Mouse (Mus musculus): ENCODE measurements around the gene Adamts9. TPM values are rescaled to one million over a fixed set of nuclear protein-coding genes. Genes with fewer than 3 reads are reported as not detected.

The Adamts9 gene
- polyA plus RNA-seq, 1 experiment, result 2.0 TPM

DNA sequence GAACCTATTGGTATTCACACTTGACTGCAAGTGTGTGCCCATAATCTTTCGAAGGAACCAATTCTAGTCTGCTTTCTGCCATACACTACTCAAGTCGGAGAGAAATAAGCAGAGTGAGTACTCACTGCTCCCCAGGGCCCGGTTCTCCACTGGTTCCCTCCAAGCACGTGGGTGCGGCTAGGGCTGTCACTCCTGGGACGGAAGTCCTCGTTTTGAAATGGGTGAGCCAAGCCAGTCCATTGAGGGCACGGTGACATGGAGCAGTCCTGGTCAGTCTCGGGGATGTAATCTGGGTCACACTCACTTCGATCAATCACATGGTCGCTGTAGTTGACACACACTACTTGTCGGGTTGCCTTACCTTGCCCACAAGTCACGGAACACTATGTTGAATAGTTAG lies 85.5 kb downstream of the Adamts9 start:
- 87% methylated on average over 13 of the region's 13 CpGs for WGBS
- TF ChIP-seq POLR2A (IDR thresholded peaks at IDR 0.05; ENCODE audit: borderline replicate concordance, insufficient read depth, low read length), result no peak
- TF ChIP-seq CTCF (IDR thresholded peaks at IDR 0.05; ENCODE audit: borderline replicate concordance, insufficient read depth, low read depth, low read length), result no peak

GRCm38 (mm10) chr6:92854873-92855272 lies 88.4 kb downstream of the Adamts9 start:
- TF ChIP-seq CTCF (IDR thresholded peaks at IDR 0.05; ENCODE audit: borderline replicate concordance, insufficient read depth, low read depth, low read length) (no peak), POLR2A (IDR thresholded peaks at IDR 0.05; ENCODE audit: borderline replicate concordance, insufficient read depth, low read length) (no peak)
- H3K27me3 ChIP-seq (ENCODE audit: control insufficient read depth, insufficient read depth, low read length), result no peaks in the 10 kb centered on the region
- H3K4me1 ChIP-seq (ENCODE audit: control insufficient read depth, insufficient read depth, low read length), result no peaks in the 10 kb centered on the region
- no peak overlapping the region for H3K4me3 ChIP-seq (replicated peaks; ENCODE audit: insufficient read depth, low read depth, low read length)
- WGBS, result 87% methylated on average over 4 of the region's 4 CpGs
- no peak for DNase-seq
- H3K27ac ChIP-seq (ENCODE audit: insufficient read depth, low read length), result no peak overlapping the region

More for the DNA sequence above, 85.5 kb downstream of the Adamts9 start:
- Histone ChIP-seq H3K27me3 (ENCODE audit: control insufficient read depth, insufficient read depth, low read length) (no peaks in the 10 kb centered on the region), H3K27ac (ENCODE audit: insufficient read depth, low read length) (no peak overlapping the region), H3K4me1 (ENCODE audit: control insufficient read depth, insufficient read depth, low read length) (no peaks in the 10 kb centered on the region), H3K4me3 (replicated peaks; ENCODE audit: insufficient read depth, low read depth, low read length) (no peak overlapping the region)
- DNase-seq, result no peak

- 0 out of 2 replicates have a peak, but pooled peaks cover 2% of the 10 kb centered on the region for H3K4me1 ChIP-seq (ENCODE audit: control insufficient read depth, insufficient read depth, low read length)
- no peaks in the 10 kb centered on the region for H3K27me3 ChIP-seq (ENCODE audit: control insufficient read depth, insufficient read depth, low read length)
- H3K4me3 ChIP-seq (replicated peaks; ENCODE audit: insufficient read depth, low read depth, low read length), result no peak overlapping the region
- H3K27ac ChIP-seq (ENCODE audit: insufficient read depth, low read length), result no peak overlapping the region
- peak in 1 of 2 experiments; percentile 36 for DNase-seq
- WGBS, result 5% methylated on average over 5 of the region's 5 CpGs
- TF ChIP-seq CTCF (IDR thresholded peaks at IDR 0.05; ENCODE audit: borderline replicate concordance, insufficient read depth, low read depth, low read length), result no peak
- no peak for TF ChIP-seq POLR2A (IDR thresholded peaks at IDR 0.05; ENCODE audit: borderline replicate concordance, insufficient read depth, low read length)
Observed at GRCm38 (mm10) chr6:92850250-92850649, 93.0 kb downstream of the Adamts9 start.

- no peaks in the 10 kb centered on the region for H3K27me3 ChIP-seq (ENCODE audit: control insufficient read depth, insufficient read depth, low read length)
- no peak overlapping the region for H3K4me3 ChIP-seq (replicated peaks; ENCODE audit: insufficient read depth, low read depth, low read length)
- no peak overlapping the region for H3K27ac ChIP-seq (ENCODE audit: insufficient read depth, low read length)
- 0 out of 2 replicates have a peak, but pooled peaks cover 2% of the 10 kb centered on the region for H3K4me1 ChIP-seq (ENCODE audit: control insufficient read depth, insufficient read depth, low read length)
- no peak for DNase-seq
- TF ChIP-seq CTCF (IDR thresholded peaks at IDR 0.05; ENCODE audit: borderline replicate concordance, insufficient read depth, low read depth, low read length), result no peak
- no peak for TF ChIP-seq POLR2A (IDR thresholded peaks at IDR 0.05; ENCODE audit: borderline replicate concordance, insufficient read depth, low read length)
- 30% methylated on average over 9 of the region's 9 CpGs for WGBS
Observed at GRCm38 (mm10) chr6:92849208-92849607, 94.1 kb downstream of the Adamts9 start.

DNA sequence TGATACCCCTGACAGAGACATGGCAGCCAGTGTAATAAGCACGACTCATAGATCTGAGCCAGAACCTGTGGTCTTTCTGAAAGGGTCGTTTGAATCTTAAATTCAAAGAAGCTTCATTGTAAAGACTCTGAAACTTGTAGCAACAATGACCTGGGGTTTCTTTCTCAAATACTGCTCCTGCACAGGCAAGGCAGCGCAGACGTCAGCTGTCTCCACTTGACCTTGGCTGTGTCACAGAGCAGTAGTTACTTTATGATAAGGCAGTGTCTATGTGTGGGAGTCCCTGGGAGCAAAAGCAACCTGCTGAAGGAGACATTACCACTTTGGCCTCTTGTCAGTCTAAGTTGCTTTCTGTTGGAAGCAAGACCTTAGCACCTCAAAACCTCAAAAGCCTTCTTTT lies 96.7 kb downstream of the Adamts9 start:
- no peak overlapping the region for H3K27ac ChIP-seq (ENCODE audit: insufficient read depth, low read length)
- DNase-seq, result no peak
- no peaks in the 10 kb centered on the region for H3K27me3 ChIP-seq (ENCODE audit: control insufficient read depth, insufficient read depth, low read length)
- H3K4me3 ChIP-seq (replicated peaks; ENCODE audit: insufficient read depth, low read depth, low read length), result no peak overlapping the region
- 64% methylated on average over 4 of the region's 4 CpGs for WGBS
- H3K4me1 ChIP-seq (ENCODE audit: control insufficient read depth, insufficient read depth, low read length), result 0 out of 2 replicates have a peak, but pooled peaks cover 2% of the 10 kb centered on the region
- TF ChIP-seq CTCF (IDR thresholded peaks at IDR 0.05; ENCODE audit: borderline replicate concordance, insufficient read depth, low read depth, low read length) (no peak), POLR2A (IDR thresholded peaks at IDR 0.05; ENCODE audit: borderline replicate concordance, insufficient read depth, low read length) (no peak)

DNA sequence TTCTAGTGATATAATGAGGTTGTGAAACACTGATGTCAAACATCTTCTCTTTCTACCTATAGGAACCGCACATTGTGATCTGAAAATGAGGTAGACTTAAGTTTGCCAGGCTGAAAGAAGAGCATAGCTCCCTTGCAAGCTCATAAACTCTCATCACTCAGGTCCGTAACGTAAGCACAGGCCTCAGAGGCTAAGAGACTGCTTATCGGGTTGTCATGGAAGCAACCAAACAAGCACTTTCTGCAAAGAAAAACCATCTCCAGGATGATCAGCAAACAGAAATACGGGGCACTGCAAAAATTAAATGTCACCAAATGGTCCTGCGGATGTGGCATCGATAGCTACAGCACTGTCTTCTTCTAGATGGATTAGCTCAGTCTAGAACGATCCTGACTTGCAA lies 97.4 kb downstream of the Adamts9 start:
- TF ChIP-seq POLR2A (IDR thresholded peaks at IDR 0.05; ENCODE audit: borderline replicate concordance, insufficient read depth, low read length), result no peak
- TF ChIP-seq CTCF (IDR thresholded peaks at IDR 0.05; ENCODE audit: borderline replicate concordance, insufficient read depth, low read depth, low read length), result no peak
- Histone ChIP-seq H3K4me1 (ENCODE audit: control insufficient read depth, insufficient read depth, low read length) (0 out of 2 replicates have a peak, but pooled peaks cover 2% of the 10 kb centered on the region), H3K4me3 (replicated peaks; ENCODE audit: insufficient read depth, low read depth, low read length) (no peak overlapping the region), H3K27ac (ENCODE audit: insufficient read depth, low read length) (no peak overlapping the region), H3K27me3 (ENCODE audit: control insufficient read depth, insufficient read depth, low read length) (no peaks in the 10 kb centered on the region)
- DNase-seq, result no peak
- 93% methylated on average over 8 of the region's 8 CpGs for WGBS

DNA sequence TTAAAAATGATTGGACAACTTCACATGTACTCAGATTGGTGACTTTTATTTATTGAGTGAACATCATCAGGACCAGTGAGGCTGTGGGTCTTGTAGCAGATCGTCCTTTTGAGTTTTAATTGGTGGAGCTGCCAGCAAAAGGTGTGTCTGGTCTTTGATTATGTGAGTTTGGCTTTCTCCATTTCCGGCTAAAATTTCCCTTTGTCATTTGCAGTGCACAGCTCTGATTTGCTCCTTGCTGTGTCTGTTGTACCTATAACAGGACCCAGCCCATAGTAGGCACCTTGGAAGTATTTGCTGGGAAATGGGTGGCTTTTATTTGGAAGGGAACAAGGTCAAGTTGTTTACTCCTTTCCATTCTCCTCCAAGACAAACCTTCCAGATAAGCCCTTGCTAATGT lies 99.8 kb downstream of the Adamts9 start:
- Histone ChIP-seq H3K4me1 (ENCODE audit: control insufficient read depth, insufficient read depth, low read length) (no peaks in the 10 kb centered on the region), H3K27me3 (ENCODE audit: control insufficient read depth, insufficient read depth, low read length) (no peaks in the 10 kb centered on the region), H3K27ac (ENCODE audit: insufficient read depth, low read length) (no peak overlapping the region), H3K4me3 (replicated peaks; ENCODE audit: insufficient read depth, low read depth, low read length) (no peak overlapping the region)
- TF ChIP-seq CTCF (IDR thresholded peaks at IDR 0.05; ENCODE audit: borderline replicate concordance, insufficient read depth, low read depth, low read length) (no peak), POLR2A (IDR thresholded peaks at IDR 0.05; ENCODE audit: borderline replicate concordance, insufficient read depth, low read length) (no peak)
- 83% methylated on average over 2 of the region's 2 CpGs for WGBS
- no peak for DNase-seq

DNA sequence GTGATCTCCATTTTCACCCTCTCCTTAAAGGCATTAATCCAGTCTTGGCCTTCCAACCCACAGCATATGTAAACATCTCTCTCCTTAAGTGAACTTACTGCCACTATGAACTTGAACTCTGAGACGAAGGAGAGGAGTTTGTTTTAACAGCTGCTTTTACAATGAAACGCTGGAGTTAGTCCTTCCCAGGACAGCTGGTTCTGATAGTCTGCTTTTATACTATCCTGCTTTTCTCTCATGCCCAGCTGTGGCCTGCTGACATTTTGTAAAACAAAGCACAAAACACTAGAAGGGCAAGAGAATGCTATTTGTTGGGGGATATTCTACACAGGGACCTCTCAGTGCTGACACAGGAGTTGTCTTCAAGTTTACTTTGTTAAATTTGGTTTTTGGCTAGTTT lies 101.3 kb downstream of the Adamts9 start:
- Histone ChIP-seq H3K27me3 (ENCODE audit: control insufficient read depth, insufficient read depth, low read length) (no peaks in the 10 kb centered on the region), H3K4me3 (replicated peaks; ENCODE audit: insufficient read depth, low read depth, low read length) (no peak overlapping the region), H3K4me1 (ENCODE audit: control insufficient read depth, insufficient read depth, low read length) (no peaks in the 10 kb centered on the region), H3K27ac (ENCODE audit: insufficient read depth, low read length) (no peak overlapping the region)
- 67% methylated on average over 2 of the region's 2 CpGs for WGBS
- DNase-seq, result no peak
- TF ChIP-seq CTCF (IDR thresholded peaks at IDR 0.05; ENCODE audit: borderline replicate concordance, insufficient read depth, low read depth, low read length), result no peak
- TF ChIP-seq POLR2A (IDR thresholded peaks at IDR 0.05; ENCODE audit: borderline replicate concordance, insufficient read depth, low read length), result no peak

Measured in cerebellum, adult 2 months (tissue).